Mouse (Mus musculus) kidney, postnatal 0 days (tissue): ENCODE measurements around the gene Slc35e3. TPM values are rescaled to one million over a fixed set of nuclear protein-coding genes. Genes with fewer than 3 reads are reported as not detected.

ENCODE experiments used
- ATAC-seq: fragments of 200-750 bp; cut with Nextera tagmentation; replicated peaks from 2 replicates; pipeline ENCODE4 v1.8.0; 2017; ENCODE audit warnings: low read depth, moderate number of reproducible peaks, moderate TSS enrichment, moderate library complexity; ENCODE audit not compliant: low FRiP score
- DNase-seq: peaks from one replicate; pipeline ENCODE4 v3.0.0-alpha.2; 2016; ENCODE audit warnings: low spot score
- H3K27ac ChIP-seq: fragments of 300-500 bp; sonication (generic); 2 replicates; pipeline ENCODE4 v1.5.1; 2014; ENCODE audit warnings: mild to moderate bottlenecking
- H3K27me3 ChIP-seq: fragments of 300-500 bp; sonication (generic); 2 replicates; pipeline ENCODE4 v1.6.1; 2014; ENCODE audit warnings: low read length, mixed read lengths; ENCODE audit not compliant: insufficient read depth
- H3K36me3 ChIP-seq: fragments of 300-500 bp; sonication (generic); 2 replicates; pipeline ENCODE4 v1.6.1; 2014; ENCODE audit warnings: low read length, mixed read lengths; ENCODE audit not compliant: insufficient read depth
- H3K4me1 ChIP-seq: fragments of 300-500 bp; sonication (generic); replicated peaks from 2 replicates; pipeline ENCODE4 v1.6.1; 2014; ENCODE audit warnings: antibody characterized with exemption, low read length, mixed read lengths; ENCODE audit not compliant: insufficient read depth
- H3K4me2 ChIP-seq: fragments of 300-500 bp; sonication (generic); 2 replicates; pipeline ENCODE4 v1.6.1; 2014; ENCODE audit warnings: mild to moderate bottlenecking, low read length, moderate library complexity, mixed read lengths
- H3K4me3 ChIP-seq: fragments of 300-500 bp; sonication (generic); replicated peaks from 2 replicates; pipeline ENCODE4 v1.5.1; 2014; ENCODE audit warnings: low read depth, low read length
- H3K9ac ChIP-seq: fragments of 300-500 bp; sonication (generic); 2 replicates; pipeline ENCODE4 v1.6.1; 2014; ENCODE audit warnings: low read depth, low read length
- H3K9me3 ChIP-seq: fragments of 300-500 bp; sonication (generic); replicated peaks from 2 replicates; pipeline ENCODE4 v1.6.1; 2016; ENCODE audit warnings: low read length, inconsistent platforms, mixed read lengths
- CTCF ChIP-seq: IDR thresholded peaks from 2 replicates; pipeline ENCODE4 v1.5.1; 2016; ENCODE audit warnings: antibody characterized with exemption, low read depth, mild to moderate bottlenecking, moderate library complexity
- WGBS: fragments of 180-500 bp; shearing (Covaris S2); extraction: QIAGEN DNeasy Blood & Tissue Kit; methylation state at CpG from one replicate; pipeline ENCODE4 v1.1.7; 2014; 5-methylcytosine and 5-hydroxymethylcytosine counted together
- polyA plus RNA-seq: library from polyadenylated mRNA; unstranded; fragments of >200 nt; fragmentation: Nextera tagmentation; extraction: Ambion mirVana; gene quantifications from 2 replicates; pipeline ENCODE4 v1.2.1, GENCODE M21; 2015

The Slc35e3 gene
- polyA plus RNA-seq, 1 experiment from 2014 or later = 13.1 TPM

- Histone ChIP-seq H3K4me1 (no peaks in the 10 kb centered on the region), H3K9ac (no peak overlapping the region), H3K27ac (no peak overlapping the region), H3K9me3 (no peaks in the 10 kb centered on the region), H3K36me3 (peaks cover 49% of the 10 kb centered on the region; the same call in 1 of the 2 replicates), H3K4me2 (no peak overlapping the region), H3K27me3 (no peaks in the 10 kb centered on the region), H3K4me3 (no peak overlapping the region)
- TF ChIP-seq CTCF = no peak
- 95% methylated on average over 17 of the region's 17 CpGs for WGBS
- DNase-seq = no peak
- no peak for ATAC-seq
Measured at GRCm38 (mm10) chr10:117781021-117781725, 35.0 kb upstream of the Slc35e3 start.

GRCm38 (mm10) chr10:117780306-117780911 lies 34.2 kb upstream of the Slc35e3 start:
- WGBS = 94% methylated on average over 6 of the region's 6 CpGs
- no peak for DNase-seq
- no peaks in the 10 kb centered on the region for H3K27me3 ChIP-seq
- H3K4me2 ChIP-seq = no peak overlapping the region
- ATAC-seq = no peak
- H3K36me3 ChIP-seq = peaks cover 53% of the 10 kb centered on the region; the same call in 1 of the 2 replicates
- no peak overlapping the region for H3K9ac ChIP-seq
- H3K9me3 ChIP-seq = no peaks in the 10 kb centered on the region
- no peak overlapping the region for H3K27ac ChIP-seq
- no peak overlapping the region for H3K4me3 ChIP-seq
- no peak for TF ChIP-seq CTCF
- no peaks in the 10 kb centered on the region for H3K4me1 ChIP-seq

- 90% methylated on average over 8 of the region's 8 CpGs for WGBS
- TF ChIP-seq CTCF = no peak
- Histone ChIP-seq H3K4me3 (no peak overlapping the region), H3K4me2 (no peak overlapping the region), H3K27ac (no peak overlapping the region), H3K9ac (no peak overlapping the region), H3K4me1 (no peaks in the 10 kb centered on the region), H3K9me3 (no peaks in the 10 kb centered on the region), H3K27me3 (no peaks in the 10 kb centered on the region), H3K36me3 (peaks cover 53% of the 10 kb centered on the region; the same call in 1 of the 2 replicates)
- ATAC-seq (no peak), DNase-seq (no peak)
Measured at GRCm38 (mm10) chr10:117779581-117780305, 33.6 kb upstream of the Slc35e3 start.

- no peak overlapping the region for H3K27ac ChIP-seq
- no peaks in the 10 kb centered on the region for H3K27me3 ChIP-seq
- DNase-seq = no peak
- no peak overlapping the region for H3K4me2 ChIP-seq
- ATAC-seq = no peak
- no peaks in the 10 kb centered on the region for H3K4me1 ChIP-seq
- no peaks in the 10 kb centered on the region for H3K9me3 ChIP-seq
- no peak overlapping the region for H3K9ac ChIP-seq
- no peak overlapping the region for H3K4me3 ChIP-seq
- 79% methylated on average over 4 of the region's 4 CpGs for WGBS
- peaks cover 55% of the 10 kb centered on the region; the same call in 1 of the 2 replicates for H3K36me3 ChIP-seq
- no peak for TF ChIP-seq CTCF
Measured at GRCm38 (mm10) chr10:117778951-117779350, 32.8 kb upstream of the Slc35e3 start.

GRCm38 (mm10) chr10:117778328-117778910 lies 32.3 kb upstream of the Slc35e3 start:
- H3K27me3 ChIP-seq = no peaks in the 10 kb centered on the region
- H3K36me3 ChIP-seq = peaks cover 55% of the 10 kb centered on the region; the same call in 1 of the 2 replicates
- ATAC-seq (no peak), DNase-seq (no peak)
- H3K4me3 ChIP-seq = no peak overlapping the region
- no peaks in the 10 kb centered on the region for H3K9me3 ChIP-seq
- H3K9ac ChIP-seq = no peak overlapping the region
- no peak for TF ChIP-seq CTCF
- no peak overlapping the region for H3K4me2 ChIP-seq
- no peak overlapping the region for H3K27ac ChIP-seq
- no peaks in the 10 kb centered on the region for H3K4me1 ChIP-seq
- 86% methylated on average over 12 of the region's 12 CpGs for WGBS
